Mouse (Mus musculus): Measurements from ENCODE around the gene Snrpd3.
A peak's percentile ranks its signal among the peaks of the same experiment; 100 is the strongest.
"Not testable (repeated sequence)": the region's sequence is repeated elsewhere in the genome, so short reads cannot be mapped to it uniquely, and the experiment has no call there.

Gene Snrpd3

DNA sequence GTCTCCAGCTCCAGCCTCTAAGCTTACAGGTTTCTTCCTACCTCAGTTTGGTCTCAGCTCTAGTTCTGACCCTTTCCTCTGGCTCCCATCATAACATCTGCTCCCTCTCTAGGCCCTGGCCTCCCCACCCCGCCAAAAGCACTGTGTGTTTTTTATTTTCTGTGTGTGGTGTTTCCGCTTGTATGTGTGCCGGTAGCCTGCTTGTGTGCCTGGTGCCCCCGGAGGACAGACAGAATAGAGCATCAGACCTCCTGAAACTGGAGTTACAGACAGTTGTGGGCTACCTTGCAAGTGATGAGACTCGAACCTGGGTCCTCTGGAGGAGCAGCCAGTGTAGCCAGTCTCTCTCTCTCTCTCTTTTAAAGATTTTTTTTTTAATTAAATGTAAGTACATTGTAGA, 49.0 kb downstream of the Snrpd3 start:
- DNase-seq (ENCODE audit: low read depth, low spot score) = peak; percentile 41

GRCm38 (mm10) chr10:75566765-75567164, 49.4 kb downstream of the Snrpd3 start:
- DNase-seq (ENCODE audit: low read depth, low spot score) = not testable (repeated sequence)

GRCm38 (mm10) chr10:75568029-75568428, 50.7 kb downstream of the Snrpd3 start:
- no peak for DNase-seq (ENCODE audit: low read depth, low spot score)

DNA sequence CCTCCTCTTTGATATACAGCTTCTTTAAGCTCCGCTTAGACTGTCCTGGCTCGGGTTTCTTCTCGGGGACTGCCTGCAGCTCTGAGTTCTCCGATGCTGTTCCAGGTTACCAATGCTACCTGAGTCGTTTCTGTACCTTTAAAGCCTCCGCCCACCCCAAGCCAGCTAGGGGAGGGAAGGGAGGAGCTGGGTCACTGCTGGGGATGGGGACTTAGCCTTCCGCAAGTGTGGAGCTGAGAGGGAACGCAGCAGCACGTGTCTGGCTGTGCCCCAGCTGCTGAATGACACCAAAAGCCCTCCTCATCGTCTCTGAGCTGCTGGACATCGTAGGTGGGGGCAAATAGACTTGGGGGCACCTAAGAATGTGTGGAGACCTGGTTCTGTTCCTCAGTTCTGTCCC, 51.1 kb downstream of the Snrpd3 start:
- no peak for DNase-seq (ENCODE audit: low read depth, low spot score)

DNA sequence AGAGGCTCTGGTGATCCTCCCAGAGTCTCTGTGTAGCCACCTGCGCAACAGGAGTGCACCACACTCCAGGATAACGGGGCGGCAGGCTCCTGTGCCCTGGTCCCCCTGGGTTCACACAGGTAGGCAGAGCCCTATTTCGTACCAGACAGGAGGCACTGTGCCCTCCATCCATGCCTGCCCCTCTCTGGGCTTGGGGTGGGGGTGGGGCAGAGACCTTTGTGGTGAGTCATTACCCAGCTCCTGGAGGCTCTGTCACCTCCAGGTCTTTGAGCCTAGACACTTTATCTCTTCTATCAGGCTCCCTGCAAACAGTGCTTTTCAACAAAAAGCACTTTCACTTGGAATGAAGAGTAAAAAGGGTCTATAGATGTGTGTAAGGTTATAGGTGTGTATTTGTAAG, 51.5 kb downstream of the Snrpd3 start:
- DNase-seq (ENCODE audit: low read depth, low spot score) = no peak

DNA sequence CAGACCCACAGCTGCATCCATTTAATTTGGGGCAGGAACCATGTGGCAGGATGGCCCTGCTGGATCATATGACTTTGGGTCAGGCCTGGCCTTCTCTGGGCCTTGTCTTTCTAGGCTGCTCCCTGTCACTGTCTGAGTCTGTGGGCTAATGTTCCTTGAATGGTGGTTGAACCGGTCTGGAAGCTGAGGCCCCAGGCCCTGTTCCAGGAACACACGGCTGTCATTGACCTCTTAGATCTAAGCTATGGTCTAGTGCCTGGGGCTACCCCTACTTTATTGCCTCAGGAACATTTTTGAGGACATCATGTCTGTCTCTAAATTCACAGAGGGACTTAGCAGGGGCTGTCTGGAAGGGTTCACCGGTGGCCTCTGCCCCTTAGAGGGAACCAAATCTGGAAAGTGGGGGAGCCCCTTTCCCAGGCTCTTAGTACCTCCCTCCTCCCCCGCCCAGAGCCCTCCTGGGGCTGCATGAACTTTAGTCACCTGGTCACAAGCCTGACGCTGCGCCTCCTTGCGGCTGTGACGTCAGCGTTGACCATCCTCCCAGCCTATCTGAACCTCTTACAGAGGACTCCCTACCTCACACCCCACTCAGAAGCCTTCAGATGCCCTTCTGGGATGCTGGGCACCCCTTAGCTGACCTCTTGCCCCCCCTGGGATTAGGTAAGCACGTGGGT, 53.8 kb downstream of the Snrpd3 start:
- no peak for DNase-seq (ENCODE audit: low read depth, low spot score)

- DNase-seq (ENCODE audit: low read depth, low spot score) = no peak
Observed at GRCm38 (mm10) chr10:75571937-75572336, 54.6 kb downstream of the Snrpd3 start.

- no peak for DNase-seq (ENCODE audit: low read depth, low spot score)
Observed at GRCm38 (mm10) chr10:75573181-75573580, 55.8 kb downstream of the Snrpd3 start.

DNA sequence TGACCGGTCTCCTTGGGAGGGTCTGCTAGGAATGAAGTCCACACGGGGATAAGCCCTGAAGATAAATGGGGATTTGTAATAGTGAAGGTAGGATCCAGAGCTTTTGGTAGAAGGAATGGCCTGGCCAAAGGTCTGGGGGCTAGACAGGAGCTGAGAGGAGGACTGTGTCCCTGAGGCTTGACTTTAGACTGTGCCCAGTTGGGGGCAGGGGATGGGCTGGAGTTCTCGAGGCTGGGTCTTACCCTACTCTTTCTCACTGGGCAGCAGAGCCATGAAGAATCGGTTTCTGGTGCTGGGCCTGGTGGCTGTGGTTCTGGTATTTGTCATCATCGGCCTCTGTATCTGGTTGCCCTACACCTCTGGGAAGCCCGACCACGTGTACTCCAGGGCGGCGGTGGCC, 56.6 kb downstream of the Snrpd3 start:
- no peak for DNase-seq (ENCODE audit: low read depth, low spot score)

DNA sequence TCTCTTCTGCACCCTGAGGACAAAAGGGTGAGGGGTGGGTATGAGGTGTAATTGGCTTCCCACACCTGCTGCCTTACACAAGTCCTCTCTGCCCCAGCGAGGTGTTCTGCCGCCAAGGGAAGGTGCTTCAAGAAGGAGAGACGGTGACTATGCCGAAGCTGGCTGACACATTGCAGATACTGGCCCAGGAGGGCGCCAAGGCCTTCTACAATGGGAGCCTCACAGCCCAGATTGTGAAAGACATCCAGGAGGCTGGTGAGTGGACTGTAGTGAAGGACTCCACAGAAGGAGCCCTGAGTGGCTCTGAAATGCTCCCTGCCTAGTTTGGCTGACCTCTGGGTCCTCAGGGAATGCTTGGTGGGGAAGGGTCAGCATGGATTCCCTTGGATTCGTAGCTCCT, 61.8 kb downstream of the Snrpd3 start:
- no peak for DNase-seq (ENCODE audit: low read depth, low spot score)

DNA sequence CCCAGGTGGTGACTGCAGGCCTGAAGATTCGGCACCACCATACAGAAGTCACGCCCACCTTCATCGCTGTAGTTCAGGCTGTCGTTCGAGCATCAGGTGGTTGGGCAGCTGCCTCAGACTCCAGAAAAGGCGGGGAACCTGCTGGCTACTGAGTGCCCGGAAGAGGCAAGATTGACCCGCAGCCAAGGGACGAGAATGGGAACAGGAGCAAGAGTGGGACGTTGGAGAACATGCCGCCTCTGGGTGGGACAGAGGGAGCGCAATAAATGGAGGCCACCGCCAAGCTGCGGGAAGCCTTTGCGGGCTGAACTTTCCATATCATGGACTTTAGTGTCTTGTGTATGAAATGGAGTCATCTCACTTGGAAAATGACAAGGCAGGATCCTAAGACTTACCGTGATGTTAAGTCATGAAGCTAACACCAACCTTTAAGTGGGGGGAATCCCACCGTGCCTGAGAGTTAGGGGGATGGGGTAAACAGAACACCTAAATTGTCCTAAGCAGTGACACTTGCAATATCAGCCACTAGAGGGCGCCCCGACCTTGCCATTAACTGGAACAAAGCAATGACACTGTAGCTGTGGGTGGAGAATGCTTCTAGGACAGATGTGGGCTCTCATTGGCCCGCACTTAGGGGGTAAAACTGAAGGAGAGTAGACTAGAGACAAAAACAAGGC, 68.7 kb downstream of the Snrpd3 start:
- DNase-seq (ENCODE audit: low read depth, low spot score) = peak; percentile 86

DNA sequence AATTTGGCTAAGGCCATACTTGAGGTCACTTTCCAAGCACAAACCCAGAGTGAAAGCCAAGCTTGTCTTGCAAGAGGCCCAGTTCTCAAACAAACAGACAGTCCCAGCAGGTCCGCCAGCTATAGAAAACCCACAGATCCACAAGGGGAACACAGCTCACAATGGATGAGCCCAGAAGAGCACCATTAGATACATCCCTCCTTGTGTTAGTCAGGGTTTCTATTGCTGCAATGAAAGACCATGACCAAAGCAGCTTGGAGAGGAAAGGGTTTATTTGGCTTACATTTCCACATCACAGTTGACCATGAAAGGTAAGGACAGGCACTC, 69.2 kb downstream of the Snrpd3 start:
- DNase-seq (ENCODE audit: low read depth, low spot score) = no peak

All from CD4-positive helper T cell, adult 2 months (primary cell).